Mouse (Mus musculus) lung, postnatal 10 days (tissue): ENCODE data around the gene Itk.
A peak's percentile ranks its signal among the peaks of the same experiment; 100 is the strongest.
"Not testable (repeated sequence)": the region's sequence is repeated elsewhere in the genome, so short reads cannot be mapped to it uniquely, and the experiment has no call there.

Experiments
- DNase-seq: peaks from one replicate; pipeline ENCODE4 v3.0.0; 2021

Itk gene

GRCm38 (mm10) chr11:46389336-46390117, at the start of gene Itk:
TSS of gene Itk (minus strand) at chr11:46389515.
- no peak for DNase-seq

- no peak for DNase-seq
These were observed 48.2 kb upstream of the Itk start for GRCm38 (mm10) chr11:46437459-46438000.

GRCm38 (mm10) chr11:46436760-46437458, 47.6 kb upstream of the Itk start, which contains the start of gene Med7:
TSS of gene Med7 (plus strand) at chr11:46436925.
- DNase-seq: peak; percentile 97

- DNase-seq: no peak
These were observed 46.0 kb upstream of the Itk start for GRCm38 (mm10) chr11:46435363-46435762.

- peak; percentile 86 for DNase-seq
These were observed 41.8 kb upstream of the Itk start for GRCm38 (mm10) chr11:46431129-46431528.

- DNase-seq: no peak
These were observed 40.8 kb upstream of the Itk start for GRCm38 (mm10) chr11:46430123-46430522.

- DNase-seq: not testable (repeated sequence)
These were observed 38.8 kb upstream of the Itk start for GRCm38 (mm10) chr11:46428131-46428530.

GRCm38 (mm10) chr11:46421086-46421888, 32.0 kb upstream of the Itk start:
- DNase-seq: no peak

- no peak for DNase-seq
These were observed 29.5 kb upstream of the Itk start for GRCm38 (mm10) chr11:46418860-46419259.

- no peak for DNase-seq
These were observed 29.1 kb upstream of the Itk start for GRCm38 (mm10) chr11:46418438-46418837.

GRCm38 (mm10) chr11:46410018-46410563, 20.8 kb upstream of the Itk start:
- no peak for DNase-seq

GRCm38 (mm10) chr11:46406721-46407120, 17.4 kb upstream of the Itk start:
- no peak for DNase-seq

GRCm38 (mm10) chr11:46404986-46405385, 15.7 kb upstream of the Itk start:
- no peak for DNase-seq

GRCm38 (mm10) chr11:46401555-46401954, 12.2 kb upstream of the Itk start:
- DNase-seq: no peak

- DNase-seq: no peak
These were observed 9.6 kb upstream of the Itk start for GRCm38 (mm10) chr11:46398933-46399383.

- DNase-seq: no peak
These were observed 9.2 kb upstream of the Itk start for GRCm38 (mm10) chr11:46398473-46398872.

GRCm38 (mm10) chr11:46397900-46398299, 8.6 kb upstream of the Itk start:
- DNase-seq: no peak

GRCm38 (mm10) chr11:46396860-46397179, 7.5 kb upstream of the Itk start:
- DNase-seq: no peak

GRCm38 (mm10) chr11:46396167-46396859, 7.0 kb upstream of the Itk start, which contains the start of gene Fam71b:
TSS of gene Fam71b (plus strand) at chr11:46396559.
- peak; percentile 5 for DNase-seq

GRCm38 (mm10) chr11:46395698-46396097, 6.4 kb upstream of the Itk start:
- no peak for DNase-seq

GRCm38 (mm10) chr11:46395088-46395487, 5.8 kb upstream of the Itk start:
- no peak for DNase-seq

- DNase-seq: no peak
These were observed 4.1 kb upstream of the Itk start for GRCm38 (mm10) chr11:46393413-46393812.
